Mouse (Mus musculus): Measurements from ENCODE around the gene Osbp2. TPM values are rescaled to one million over a fixed set of nuclear protein-coding genes. Genes with fewer than 3 reads are reported as not detected.

Gene Osbp2
- polyA plus RNA-seq, 1 experiment from 2014 or later, result 0.33 TPM

GRCm38 (mm10) chr11:3691746-3692145 lies 172.0 kb downstream of the Osbp2 start:
- H3K27ac ChIP-seq (replicated peaks), result no peak overlapping the region
- H3K36me3 ChIP-seq, result peaks cover 75% of the 10 kb centered on the region
- 0 out of 2 replicates have a peak, but pooled peaks cover 2% of the 10 kb centered on the region for H3K9me3 ChIP-seq
- no peak overlapping the region for H3K9ac ChIP-seq
- no peak overlapping the region for H3K4me2 ChIP-seq
- no peaks in the 10 kb centered on the region for H3K27me3 ChIP-seq (replicated peaks)
- H3K4me1 ChIP-seq, result no peaks in the 10 kb centered on the region
- H3K4me3 ChIP-seq, result no peak overlapping the region
- WGBS, result 84% methylated on average over 2 of the region's 2 CpGs
- ATAC-seq (ENCODE audit: extremely low read depth, insufficient number of reproducible peaks, low FRiP score, low TSS enrichment), result no peak

DNA sequence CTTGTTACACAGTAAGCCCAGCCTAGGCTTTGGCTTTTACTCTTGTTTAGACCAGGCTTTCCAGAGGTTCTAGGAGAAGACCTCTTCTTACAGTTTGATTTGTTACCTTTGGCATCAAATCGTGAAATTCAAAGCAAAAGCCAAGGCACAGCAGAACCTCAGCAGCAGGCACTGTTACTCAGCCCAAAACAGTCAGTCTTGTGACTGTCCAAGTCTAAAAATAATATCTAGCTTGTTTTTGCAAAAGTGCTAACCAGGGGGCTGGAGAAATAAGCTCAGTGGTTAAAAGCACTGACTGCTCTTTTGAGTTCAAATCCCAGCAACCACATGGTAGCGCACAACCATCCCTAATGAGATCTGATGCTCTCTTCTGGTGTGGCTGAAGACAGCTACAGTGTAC lies 176.8 kb downstream of the Osbp2 start:
- Histone ChIP-seq H3K9ac (no peak overlapping the region), H3K36me3 (peaks cover 97% of the 10 kb centered on the region), H3K4me1 (no peaks in the 10 kb centered on the region), H3K4me2 (no peak overlapping the region), H3K27me3 (replicated peaks) (no peaks in the 10 kb centered on the region), H3K27ac (replicated peaks) (no peak overlapping the region), H3K9me3 (0 out of 2 replicates have a peak, but pooled peaks cover 2% of the 10 kb centered on the region), H3K4me3 (no peak overlapping the region)
- no peak for ATAC-seq (ENCODE audit: extremely low read depth, insufficient number of reproducible peaks, low FRiP score, low TSS enrichment)
- 86% methylated on average over 2 of the region's 2 CpGs for WGBS

- Histone ChIP-seq H3K36me3 (peaks cover 97% of the 10 kb centered on the region), H3K9me3 (no peaks in the 10 kb centered on the region), H3K4me3 (no peak overlapping the region), H3K27me3 (replicated peaks) (no peaks in the 10 kb centered on the region), H3K4me2 (no peak overlapping the region), H3K27ac (replicated peaks) (no peak overlapping the region), H3K4me1 (no peaks in the 10 kb centered on the region), H3K9ac (no peak overlapping the region)
- ATAC-seq (ENCODE audit: extremely low read depth, insufficient number of reproducible peaks, low FRiP score, low TSS enrichment), result no peak
- WGBS, result 95% methylated on average over 2 of the region's 2 CpGs
These were observed 177.4 kb downstream of the Osbp2 start for GRCm38 (mm10) chr11:3686318-3686717.

- Histone ChIP-seq H3K36me3 (peaks cover 97% of the 10 kb centered on the region), H3K27me3 (replicated peaks) (no peaks in the 10 kb centered on the region)
These were observed 178.3 kb downstream of the Osbp2 start for GRCm38 (mm10) chr11:3685431-3685830.

GRCm38 (mm10) chr11:3684723-3685430 lies 178.8 kb downstream of the Osbp2 start:
- Histone ChIP-seq H3K4me1 (no peaks in the 10 kb centered on the region), H3K36me3 (peaks cover 97% of the 10 kb centered on the region), H3K9ac (no peak overlapping the region), H3K4me2 (no peak overlapping the region), H3K27ac (replicated peaks) (no peak overlapping the region), H3K9me3 (no peaks in the 10 kb centered on the region), H3K4me3 (no peak overlapping the region), H3K27me3 (replicated peaks) (no peaks in the 10 kb centered on the region)
- WGBS, result 90% methylated on average over 5 of the region's 5 CpGs
- no peak for ATAC-seq (ENCODE audit: extremely low read depth, insufficient number of reproducible peaks, low FRiP score, low TSS enrichment)

More at GRCm38 (mm10) chr11:3685431-3685830, 178.3 kb downstream of the Osbp2 start:
- H3K4me2 ChIP-seq, result no peak overlapping the region
- no peaks in the 10 kb centered on the region for H3K9me3 ChIP-seq
- H3K4me3 ChIP-seq, result no peak overlapping the region
- ATAC-seq (ENCODE audit: extremely low read depth, insufficient number of reproducible peaks, low FRiP score, low TSS enrichment), result no peak
- H3K9ac ChIP-seq, result no peak overlapping the region
- no peak overlapping the region for H3K27ac ChIP-seq (replicated peaks)
- 88% methylated on average over 8 of the region's 8 CpGs for WGBS
- no peaks in the 10 kb centered on the region for H3K4me1 ChIP-seq

DNA sequence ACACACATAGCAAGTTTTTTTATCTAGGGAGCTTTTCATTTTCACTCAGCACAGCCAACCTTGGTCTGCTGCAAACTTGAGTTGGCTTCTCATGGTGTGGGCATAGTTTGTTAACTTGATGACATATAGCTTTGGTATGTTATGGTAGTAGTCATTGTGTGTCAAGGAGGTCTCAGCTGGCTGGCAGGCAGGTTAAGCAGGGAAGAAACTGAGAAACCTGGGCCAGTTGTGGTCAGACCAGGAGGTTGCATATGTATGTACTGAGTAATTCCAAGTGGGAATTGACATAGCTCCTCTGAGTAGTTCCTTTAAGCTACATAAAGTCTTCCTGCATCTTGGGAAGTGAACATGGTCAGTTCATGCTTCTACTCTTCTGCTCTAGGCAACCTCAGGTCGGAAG lies 179.5 kb downstream of the Osbp2 start:
- Histone ChIP-seq H3K4me3 (no peak overlapping the region), H3K27me3 (replicated peaks) (no peaks in the 10 kb centered on the region), H3K36me3 (peaks cover 97% of the 10 kb centered on the region), H3K27ac (replicated peaks) (no peak overlapping the region), H3K4me1 (no peaks in the 10 kb centered on the region), H3K9ac (no peak overlapping the region), H3K9me3 (no peaks in the 10 kb centered on the region), H3K4me2 (no peak overlapping the region)
- ATAC-seq (ENCODE audit: extremely low read depth, insufficient number of reproducible peaks, low FRiP score, low TSS enrichment), result no peak
- WGBS, result 92% methylated on average over 1 of the region's 1 CpGs

GRCm38 (mm10) chr11:3683696-3684095 lies 180.0 kb downstream of the Osbp2 start:
- Histone ChIP-seq H3K4me1 (no peaks in the 10 kb centered on the region), H3K9me3 (no peaks in the 10 kb centered on the region), H3K27me3 (replicated peaks) (no peaks in the 10 kb centered on the region), H3K4me3 (no peak overlapping the region), H3K4me2 (no peak overlapping the region), H3K27ac (replicated peaks) (no peak overlapping the region), H3K36me3 (peaks cover 97% of the 10 kb centered on the region), H3K9ac (no peak overlapping the region)
- no peak for ATAC-seq (ENCODE audit: extremely low read depth, insufficient number of reproducible peaks, low FRiP score, low TSS enrichment)
- 91% methylated on average over 11 of the region's 11 CpGs for WGBS

GRCm38 (mm10) chr11:3679771-3680170 lies 183.9 kb downstream of the Osbp2 start:
- Histone ChIP-seq H3K4me3 (no peak overlapping the region), H3K36me3 (peaks cover 98% of the 10 kb centered on the region), H3K9me3 (no peaks in the 10 kb centered on the region), H3K4me2 (no peak overlapping the region), H3K27ac (replicated peaks) (no peak overlapping the region), H3K27me3 (replicated peaks) (no peaks in the 10 kb centered on the region), H3K4me1 (no peaks in the 10 kb centered on the region), H3K9ac (no peak overlapping the region)
- WGBS, result 91% methylated on average over 3 of the region's 3 CpGs
- no peak for ATAC-seq (ENCODE audit: extremely low read depth, insufficient number of reproducible peaks, low FRiP score, low TSS enrichment)

DNA sequence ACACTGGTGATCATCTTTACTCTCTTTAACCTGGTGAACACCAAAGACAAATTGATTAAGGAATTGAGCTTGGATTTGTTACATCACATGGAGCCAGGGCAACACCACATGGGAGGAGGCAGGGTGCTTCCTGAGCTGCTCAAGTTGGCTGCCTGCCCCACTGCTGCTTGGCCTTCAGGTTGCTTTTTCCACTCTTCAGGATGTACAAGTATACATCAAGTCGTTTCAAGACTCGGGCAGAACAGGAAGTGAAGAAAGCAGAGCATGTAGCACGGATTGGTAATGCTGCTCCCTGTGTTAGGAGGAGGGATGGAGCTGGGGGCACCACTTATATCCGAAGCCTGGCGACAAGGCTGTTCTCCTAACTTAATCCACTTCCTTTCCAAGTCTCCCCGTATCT lies 186.5 kb downstream of the Osbp2 start:
- Histone ChIP-seq H3K4me1 (no peaks in the 10 kb centered on the region), H3K9me3 (no peaks in the 10 kb centered on the region), H3K4me3 (no peak overlapping the region), H3K9ac (no peak overlapping the region), H3K36me3 (peaks cover 99% of the 10 kb centered on the region), H3K27me3 (replicated peaks) (no peaks in the 10 kb centered on the region), H3K27ac (replicated peaks) (peak overlapping the region; percentile 21; the same call in 1 of the 2 replicates), H3K4me2 (no peak overlapping the region)
- 60% methylated on average over 6 of the region's 6 CpGs for WGBS
- ATAC-seq (ENCODE audit: extremely low read depth, insufficient number of reproducible peaks, low FRiP score, low TSS enrichment), result no peak

DNA sequence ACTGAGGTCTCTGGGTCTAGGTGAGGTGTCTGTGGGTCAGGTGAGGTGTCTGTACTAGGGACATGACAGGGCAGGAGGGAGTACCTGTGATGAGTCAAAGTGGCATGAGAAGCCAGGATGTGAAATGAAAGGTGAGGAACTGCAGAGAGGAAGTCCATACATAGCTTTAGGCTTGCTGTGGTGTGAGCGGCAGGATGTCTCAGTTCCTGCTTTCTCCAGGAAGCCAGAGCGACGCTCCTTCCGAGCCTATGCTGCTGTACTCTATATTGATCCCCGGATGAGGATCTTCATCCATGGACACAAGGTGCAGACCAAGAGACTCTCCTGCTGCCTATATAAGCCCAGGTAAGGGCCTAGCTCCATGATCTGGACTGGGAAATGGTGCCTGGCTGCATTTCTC lies 187.3 kb downstream of the Osbp2 start:
- Histone ChIP-seq H3K36me3 (peaks cover 100% of the 10 kb centered on the region), H3K4me1 (no peaks in the 10 kb centered on the region), H3K4me3 (no peak overlapping the region), H3K27ac (replicated peaks) (no peak overlapping the region), H3K4me2 (no peak overlapping the region), H3K9me3 (no peaks in the 10 kb centered on the region), H3K9ac (no peak overlapping the region), H3K27me3 (replicated peaks) (no peaks in the 10 kb centered on the region)
- WGBS, result 90% methylated on average over 5 of the region's 5 CpGs
- no peak for ATAC-seq (ENCODE audit: extremely low read depth, insufficient number of reproducible peaks, low FRiP score, low TSS enrichment)

DNA sequence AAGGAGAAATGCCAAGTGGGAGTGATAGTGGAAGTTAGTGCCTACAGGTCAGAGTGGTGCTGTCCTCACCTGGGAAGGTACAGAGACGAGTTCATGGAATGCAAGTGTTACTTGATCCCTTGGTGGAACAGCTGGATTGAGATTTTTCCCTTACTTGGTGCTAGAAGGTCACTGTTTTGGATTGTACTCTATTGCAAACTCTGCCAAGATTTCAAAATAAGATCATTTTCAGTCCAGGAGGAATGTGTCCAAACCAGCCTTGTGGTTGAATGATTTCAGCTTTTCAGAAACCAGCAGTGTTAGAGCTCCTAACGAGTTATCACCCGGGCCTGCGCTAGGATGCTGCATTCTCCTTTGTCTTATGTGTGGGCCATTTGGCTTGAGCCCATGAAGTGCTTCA lies 189.2 kb downstream of the Osbp2 start:
- H3K4me2 ChIP-seq, result no peak overlapping the region
- no peaks in the 10 kb centered on the region for H3K9me3 ChIP-seq
- peaks cover 100% of the 10 kb centered on the region for H3K36me3 ChIP-seq
- no peak overlapping the region for H3K27ac ChIP-seq (replicated peaks)
- H3K4me1 ChIP-seq, result no peaks in the 10 kb centered on the region
- no peak for ATAC-seq (ENCODE audit: extremely low read depth, insufficient number of reproducible peaks, low FRiP score, low TSS enrichment)
- no peak overlapping the region for H3K9ac ChIP-seq
- no peaks in the 10 kb centered on the region for H3K27me3 ChIP-seq (replicated peaks)
- WGBS, result 89% methylated on average over 4 of the region's 4 CpGs
- no peak overlapping the region for H3K4me3 ChIP-seq

DNA sequence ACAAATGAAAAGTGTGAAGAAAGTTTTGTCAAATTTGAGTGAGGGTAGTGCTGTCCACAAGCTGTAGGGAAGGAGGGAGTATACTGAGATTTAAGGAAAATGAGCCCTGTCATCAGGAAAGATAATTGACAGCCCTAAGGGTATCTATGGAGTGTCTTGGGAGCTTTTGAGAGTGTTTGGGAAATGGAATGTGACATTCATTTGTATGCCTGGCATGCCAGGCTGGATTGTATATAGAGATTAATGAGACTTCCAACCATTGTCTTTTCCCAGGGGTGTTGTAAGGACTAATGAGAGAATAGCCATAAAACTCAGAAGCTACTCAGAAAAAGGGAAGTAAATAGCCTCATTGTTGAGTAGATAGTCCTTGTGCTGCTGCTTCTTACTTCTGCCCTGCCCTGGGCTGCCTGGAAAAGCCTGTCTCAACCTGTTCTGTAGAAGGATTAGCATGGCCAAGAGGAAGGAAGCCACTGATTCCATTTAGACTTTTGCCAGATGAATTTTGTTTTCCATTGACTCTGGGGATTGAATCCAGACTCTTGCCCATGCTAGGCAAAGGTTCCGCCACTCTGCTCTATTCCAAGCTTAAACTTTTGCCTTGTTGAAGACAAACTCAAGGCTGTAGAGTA lies 192.6 kb downstream of the Osbp2 start:
- no peak overlapping the region for H3K4me3 ChIP-seq
- 94% methylated on average over 1 of the region's 1 CpGs for WGBS
- H3K27ac ChIP-seq (replicated peaks), result no peak overlapping the region
- H3K4me1 ChIP-seq, result no peaks in the 10 kb centered on the region
- H3K4me2 ChIP-seq, result no peak overlapping the region
- peaks cover 100% of the 10 kb centered on the region for H3K36me3 ChIP-seq
- H3K9ac ChIP-seq, result no peak overlapping the region
- no peak for ATAC-seq (ENCODE audit: extremely low read depth, insufficient number of reproducible peaks, low FRiP score, low TSS enrichment)
- no peaks in the 10 kb centered on the region for H3K27me3 ChIP-seq (replicated peaks)
- H3K9me3 ChIP-seq, result no peaks in the 10 kb centered on the region
